Mouse (Mus musculus): ENCODE measurements around the gene Hs3st1. TPM values are rescaled to one million over a fixed set of nuclear protein-coding genes. Genes with fewer than 3 reads are reported as not detected.

Hs3st1 gene
- polyA plus RNA-seq, 1 experiment: 3.5 TPM

GRCm38 (mm10) chr5:39643260-39643923, 111.9 kb downstream of the Hs3st1 start:
- Histone ChIP-seq H3K27me3 (replicated peaks) (peaks cover 36% of the 10 kb centered on the region), H3K9me3 (no peaks in the 10 kb centered on the region), H3K36me3 (replicated peaks; ENCODE audit: low read length) (no peaks in the 10 kb centered on the region), H3K4me3 (replicated peaks) (peak overlapping the region; percentile 95), H3K4me1 (peaks cover 41% of the 10 kb centered on the region)
- TF ChIP-seq FLI1 (IDR thresholded peaks at IDR 0.05; ENCODE audit: low read length) (no peak), GATA1 (IDR thresholded peaks at IDR 0.05; ENCODE audit: borderline replicate concordance, low read length) (no peak)

GRCm38 (mm10) chr5:39642222-39642770, 113.0 kb downstream of the Hs3st1 start:
- Histone ChIP-seq H3K4me1 (peaks cover 41% of the 10 kb centered on the region), H3K9me3 (no peaks in the 10 kb centered on the region), H3K27me3 (replicated peaks) (peaks cover 31% of the 10 kb centered on the region), H3K36me3 (replicated peaks; ENCODE audit: low read length) (no peaks in the 10 kb centered on the region), H3K4me3 (replicated peaks) (no peak overlapping the region)
- TF ChIP-seq FLI1 (IDR thresholded peaks at IDR 0.05; ENCODE audit: low read length): no peak

- Histone ChIP-seq H3K36me3 (replicated peaks; ENCODE audit: low read length) (no peaks in the 10 kb centered on the region), H3K4me3 (replicated peaks) (no peak overlapping the region), H3K27me3 (replicated peaks) (peaks cover 18% of the 10 kb centered on the region), H3K4me1 (peaks cover 34% of the 10 kb centered on the region), H3K9me3 (no peaks in the 10 kb centered on the region)
- TF ChIP-seq FLI1 (IDR thresholded peaks at IDR 0.05; ENCODE audit: low read length) (no peak), GATA1 (IDR thresholded peaks at IDR 0.05; ENCODE audit: borderline replicate concordance, low read length) (no peak)
These were observed 115.7 kb downstream of the Hs3st1 start for GRCm38 (mm10) chr5:39639438-39640177.

- Histone ChIP-seq H3K4me1 (peaks cover 27% of the 10 kb centered on the region), H3K9me3 (no peaks in the 10 kb centered on the region), H3K27me3 (replicated peaks) (peaks cover 11% of the 10 kb centered on the region), H3K4me3 (replicated peaks) (no peak overlapping the region), H3K36me3 (replicated peaks; ENCODE audit: low read length) (no peaks in the 10 kb centered on the region)
- TF ChIP-seq GATA1 (IDR thresholded peaks at IDR 0.05; ENCODE audit: borderline replicate concordance, low read length) (no peak), FLI1 (IDR thresholded peaks at IDR 0.05; ENCODE audit: low read length) (no peak)
These were observed 116.3 kb downstream of the Hs3st1 start for GRCm38 (mm10) chr5:39638926-39639325.

- H3K36me3 ChIP-seq (replicated peaks; ENCODE audit: low read length): no peaks in the 10 kb centered on the region
- peaks cover 2% of the 10 kb centered on the region for H3K27me3 ChIP-seq (replicated peaks)
- H3K4me3 ChIP-seq (replicated peaks): no peak overlapping the region
- H3K9me3 ChIP-seq: no peaks in the 10 kb centered on the region
- peaks cover 17% of the 10 kb centered on the region for H3K4me1 ChIP-seq
- TF ChIP-seq GATA1 (IDR thresholded peaks at IDR 0.05; ENCODE audit: borderline replicate concordance, low read length) (no peak), FLI1 (IDR thresholded peaks at IDR 0.05; ENCODE audit: low read length) (no peak)
These were observed 117.4 kb downstream of the Hs3st1 start for GRCm38 (mm10) chr5:39637874-39638273.

GRCm38 (mm10) chr5:39636090-39636489, 119.2 kb downstream of the Hs3st1 start:
- H3K27me3 ChIP-seq (replicated peaks): no peaks in the 10 kb centered on the region
- H3K4me3 ChIP-seq (replicated peaks): no peak overlapping the region
- peaks cover 9% of the 10 kb centered on the region; the same call in 1 of the 2 replicates for H3K4me1 ChIP-seq
- TF ChIP-seq FLI1 (IDR thresholded peaks at IDR 0.05; ENCODE audit: low read length) (no peak), GATA1 (IDR thresholded peaks at IDR 0.05; ENCODE audit: borderline replicate concordance, low read length) (no peak)
- H3K36me3 ChIP-seq (replicated peaks; ENCODE audit: low read length): no peaks in the 10 kb centered on the region
- no peaks in the 10 kb centered on the region for H3K9me3 ChIP-seq

- peaks cover 12% of the 10 kb centered on the region; the same call in 1 of the 2 replicates for H3K4me1 ChIP-seq
- H3K9me3 ChIP-seq: no peaks in the 10 kb centered on the region
- TF ChIP-seq FLI1 (IDR thresholded peaks at IDR 0.05; ENCODE audit: low read length) (no peak), GATA1 (IDR thresholded peaks at IDR 0.05; ENCODE audit: borderline replicate concordance, low read length) (no peak)
These were observed 120.8 kb downstream of the Hs3st1 start for GRCm38 (mm10) chr5:39634300-39635047.

GRCm38 (mm10) chr5:39633206-39633605, 122.1 kb downstream of the Hs3st1 start:
- TF ChIP-seq GATA1 (IDR thresholded peaks at IDR 0.05; ENCODE audit: borderline replicate concordance, low read length): no peak
- TF ChIP-seq FLI1 (IDR thresholded peaks at IDR 0.05; ENCODE audit: low read length): no peak
- no peak overlapping the region for H3K4me3 ChIP-seq (replicated peaks)
- no peaks in the 10 kb centered on the region for H3K36me3 ChIP-seq (replicated peaks; ENCODE audit: low read length)

More at GRCm38 (mm10) chr5:39634300-39635047, 120.8 kb downstream of the Hs3st1 start:
- H3K36me3 ChIP-seq (replicated peaks; ENCODE audit: low read length): no peaks in the 10 kb centered on the region
- H3K27me3 ChIP-seq (replicated peaks): no peaks in the 10 kb centered on the region
- H3K4me3 ChIP-seq (replicated peaks): no peak overlapping the region

GRCm38 (mm10) chr5:39630841-39631240, 124.4 kb downstream of the Hs3st1 start:
- no peak overlapping the region for H3K4me3 ChIP-seq (replicated peaks)
- H3K36me3 ChIP-seq (replicated peaks; ENCODE audit: low read length): peaks cover 3% of the 10 kb centered on the region
- H3K27me3 ChIP-seq (replicated peaks): no peaks in the 10 kb centered on the region
- TF ChIP-seq FLI1 (IDR thresholded peaks at IDR 0.05; ENCODE audit: low read length) (no peak), GATA1 (IDR thresholded peaks at IDR 0.05; ENCODE audit: borderline replicate concordance, low read length) (no peak)
- H3K9me3 ChIP-seq: no peaks in the 10 kb centered on the region
- peaks cover 7% of the 10 kb centered on the region; the same call in 1 of the 2 replicates for H3K4me1 ChIP-seq

More at GRCm38 (mm10) chr5:39633206-39633605, 122.1 kb downstream of the Hs3st1 start:
- Histone ChIP-seq H3K27me3 (replicated peaks) (no peaks in the 10 kb centered on the region), H3K4me1 (peaks cover 7% of the 10 kb centered on the region; the same call in 1 of the 2 replicates), H3K9me3 (no peaks in the 10 kb centered on the region)

Data from megakaryocyte, embryonic 14.5 days (primary cell).